Mouse (Mus musculus) hindbrain, embryonic 16.5 days (tissue): ENCODE results near the gene Cnpy1. TPM values are rescaled to one million over a fixed set of nuclear protein-coding genes. Genes with fewer than 3 reads are reported as not detected.

Source experiments
- ATAC-seq: fragments of 200-750 bp; cut with Nextera tagmentation; 2 replicates; pipeline ENCODE4 v1.8.0; 2017; ENCODE audit warnings: moderate TSS enrichment, moderate library complexity
- H3K27ac ChIP-seq: fragments of 300-500 bp; sonication (generic); 2 replicates; pipeline ENCODE4 v1.5.1; 2014; ENCODE audit warnings: low read depth, mild to moderate bottlenecking, control low read depth, low read length, moderate library complexity
- H3K27me3 ChIP-seq: fragments of 300-500 bp; sonication (generic); replicated peaks from 2 replicates; pipeline ENCODE4 v1.6.1; 2014; ENCODE audit warnings: low read length; ENCODE audit not compliant: control insufficient read depth, insufficient read depth
- H3K36me3 ChIP-seq: fragments of 300-500 bp; sonication (generic); 2 replicates; pipeline ENCODE4 v1.6.1; 2014; ENCODE audit warnings: mild to moderate bottlenecking, low read length, moderate library complexity, mixed read lengths; ENCODE audit not compliant: control insufficient read depth, insufficient read depth
- H3K4me1 ChIP-seq: fragments of 300-500 bp; sonication (generic); 2 replicates; pipeline ENCODE4 v1.6.1; 2014; ENCODE audit warnings: low read depth, low read length; ENCODE audit not compliant: control insufficient read depth, insufficient read depth
- H3K4me2 ChIP-seq: fragments of 300-500 bp; sonication (generic); 2 replicates; pipeline ENCODE4 v1.6.1; 2014; ENCODE audit warnings: mild to moderate bottlenecking, low read length, control low read depth, moderate library complexity
- H3K4me3 ChIP-seq: fragments of 300-500 bp; sonication (generic); 2 replicates; pipeline ENCODE4 v1.5.1; 2014; ENCODE audit warnings: mild to moderate bottlenecking, low read length, control low read depth, moderate library complexity
- H3K9ac ChIP-seq: fragments of 300-500 bp; sonication (generic); 2 replicates; pipeline ENCODE4 v1.6.1; 2014; ENCODE audit warnings: low read depth, mild to moderate bottlenecking, control low read depth, low read length, moderate library complexity
- H3K9me3 ChIP-seq: fragments of 300-500 bp; sonication (generic); 2 replicates; pipeline ENCODE4 v1.6.1; 2014; ENCODE audit warnings: mild to moderate bottlenecking, low read length, moderate library complexity; ENCODE audit not compliant: control insufficient read depth
- WGBS: fragments of 180-500 bp; shearing (Covaris S2); extraction: QIAGEN DNeasy Blood & Tissue Kit; methylation state at CpG from one replicate; pipeline ENCODE4 v1.1.7; 2014; 5-methylcytosine and 5-hydroxymethylcytosine counted together
- polyA plus RNA-seq: library from polyadenylated mRNA; unstranded; fragments of >200 nt; fragmentation: Nextera tagmentation; extraction: Ambion mirVana; gene quantifications from 2 replicates; pipeline ENCODE4 v1.2.1, GENCODE M21; 2015

Gene Cnpy1
- polyA plus RNA-seq = 25.0 and 35.3 TPM in 2 replicates

DNA sequence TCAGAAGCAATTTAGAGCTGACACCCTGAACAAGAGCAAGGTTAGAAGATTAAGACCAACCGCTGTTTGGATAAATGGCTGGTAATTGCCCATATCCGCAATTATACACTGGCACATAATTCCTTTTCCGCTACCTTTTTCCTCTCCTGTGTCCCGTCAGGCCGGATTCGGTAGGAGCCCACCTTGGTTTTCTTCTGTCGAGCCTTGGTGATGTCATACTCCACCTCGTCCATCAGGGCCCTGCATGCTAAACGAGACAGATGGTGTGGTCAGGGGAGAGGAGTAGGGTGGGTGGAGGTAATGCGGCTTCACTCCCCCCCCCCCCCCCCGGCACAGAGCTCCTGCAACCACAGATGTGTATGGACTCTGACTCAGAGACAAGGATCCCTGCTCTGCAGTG, at the start of gene Cnpy1:
TSS of gene Cnpy1 (minus strand) at position 233 of the 400 bp plus-strand sequence.
- Histone ChIP-seq H3K9ac (no peak within 1 kb of the TSS), H3K4me3 (no peak within 1 kb of the TSS), H3K9me3 (no peaks in the 10 kb centered on the region), H3K4me1 (no peaks in the 10 kb centered on the region), H3K36me3 (no peaks in the 10 kb centered on the region), H3K27me3 (no peaks in the 10 kb centered on the region), H3K27ac (no peak within 1 kb of the TSS), H3K4me2 (no peak within 1 kb of the TSS)
- peak; percentile 42; the same call in 1 of the 2 replicates for ATAC-seq
- WGBS = 50% methylated on average over 11 of the region's 11 CpGs

DNA sequence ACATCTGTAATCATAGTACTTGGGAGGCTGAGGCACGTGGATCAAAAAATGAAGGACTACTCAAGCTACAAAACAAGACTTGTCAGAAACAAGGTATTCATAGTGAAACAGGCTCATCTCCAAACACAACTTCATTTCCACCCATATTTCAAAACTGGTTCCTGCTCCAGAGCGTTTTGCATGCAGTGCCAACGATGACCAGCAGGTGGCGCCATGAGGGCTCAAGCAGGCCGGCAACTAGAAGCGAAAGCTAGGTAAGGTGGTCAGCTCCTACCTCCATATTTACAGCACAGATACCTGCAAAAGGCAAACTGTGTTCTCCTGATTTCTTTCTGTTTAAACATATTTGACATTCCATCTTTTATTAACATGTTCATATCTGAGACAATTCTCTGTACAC, 48.4 kb upstream of the Cnpy1 start:
- no peaks in the 10 kb centered on the region for H3K27me3 ChIP-seq
- H3K9me3 ChIP-seq = no peaks in the 10 kb centered on the region
- WGBS = 11% methylated on average over 6 of the region's 6 CpGs
- ATAC-seq = no peak
- H3K27ac ChIP-seq = no peak overlapping the region
- H3K4me2 ChIP-seq = no peak overlapping the region
- no peaks in the 10 kb centered on the region for H3K36me3 ChIP-seq
- H3K4me1 ChIP-seq = no peaks in the 10 kb centered on the region
- H3K9ac ChIP-seq = no peak overlapping the region
- no peak overlapping the region for H3K4me3 ChIP-seq

DNA sequence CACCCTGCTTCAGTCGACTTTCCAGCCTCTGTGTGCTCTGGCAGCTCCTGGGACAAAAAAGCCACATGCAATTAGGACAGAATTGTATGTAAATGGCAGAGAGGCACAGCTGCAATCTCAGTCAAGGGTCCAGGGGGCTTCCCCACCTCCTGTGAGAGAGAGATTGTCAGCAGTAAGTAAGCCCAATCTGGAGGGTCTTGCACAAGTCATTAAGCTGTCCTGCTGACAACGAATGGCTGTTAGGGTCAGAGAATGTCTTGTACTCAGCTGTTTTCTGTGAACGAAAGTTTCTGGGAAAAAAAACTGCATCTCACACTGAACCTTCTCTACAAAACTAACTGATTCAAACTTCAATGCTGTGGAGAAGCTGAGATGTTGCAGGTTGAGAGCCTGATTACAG, 46.7 kb upstream of the Cnpy1 start:
- Histone ChIP-seq H3K27me3 (no peaks in the 10 kb centered on the region), H3K9ac (no peak overlapping the region), H3K4me3 (no peak overlapping the region), H3K4me2 (no peak overlapping the region), H3K27ac (no peak overlapping the region), H3K9me3 (no peaks in the 10 kb centered on the region), H3K4me1 (no peaks in the 10 kb centered on the region), H3K36me3 (no peaks in the 10 kb centered on the region)
- 34% methylated on average over 3 of the region's 3 CpGs for WGBS
- ATAC-seq = no peak

- 84% methylated on average over 5 of the region's 5 CpGs for WGBS
- H3K9ac ChIP-seq = no peak overlapping the region
- no peak overlapping the region for H3K27ac ChIP-seq
- no peaks in the 10 kb centered on the region for H3K9me3 ChIP-seq
- ATAC-seq = no peak
- no peak overlapping the region for H3K4me2 ChIP-seq
- H3K36me3 ChIP-seq = no peaks in the 10 kb centered on the region
- H3K4me3 ChIP-seq = no peak overlapping the region
- no peaks in the 10 kb centered on the region for H3K4me1 ChIP-seq
- H3K27me3 ChIP-seq = no peaks in the 10 kb centered on the region
These were observed 45.7 kb upstream of the Cnpy1 start for GRCm38 (mm10) chr5:28291118-28291850.

DNA sequence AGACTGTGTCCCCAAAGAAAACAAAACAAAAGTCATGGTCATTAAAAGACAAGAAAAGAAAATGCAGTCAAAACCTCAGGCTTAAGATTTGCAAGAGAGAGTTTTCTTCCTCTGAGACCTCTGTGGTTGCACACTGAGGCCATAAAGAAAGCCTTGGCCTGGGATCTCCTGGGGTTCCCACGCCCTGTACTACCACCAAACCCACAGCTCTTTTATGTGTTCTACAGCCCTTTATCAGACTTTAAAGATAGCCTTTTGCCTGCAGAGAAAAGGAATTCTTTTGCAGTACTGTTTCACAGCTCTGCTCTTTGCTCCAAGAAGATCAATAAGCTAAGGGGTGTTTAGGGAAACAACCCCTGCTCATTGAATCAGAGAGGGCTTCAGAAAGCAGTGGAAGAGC, 45.0 kb upstream of the Cnpy1 start:
- Histone ChIP-seq H3K4me2 (no peak overlapping the region), H3K9me3 (no peaks in the 10 kb centered on the region), H3K4me1 (no peaks in the 10 kb centered on the region), H3K9ac (no peak overlapping the region), H3K27me3 (no peaks in the 10 kb centered on the region), H3K36me3 (no peaks in the 10 kb centered on the region), H3K27ac (no peak overlapping the region), H3K4me3 (no peak overlapping the region)
- ATAC-seq = no peak
- WGBS = 24% methylated on average over 1 of the region's 1 CpGs

DNA sequence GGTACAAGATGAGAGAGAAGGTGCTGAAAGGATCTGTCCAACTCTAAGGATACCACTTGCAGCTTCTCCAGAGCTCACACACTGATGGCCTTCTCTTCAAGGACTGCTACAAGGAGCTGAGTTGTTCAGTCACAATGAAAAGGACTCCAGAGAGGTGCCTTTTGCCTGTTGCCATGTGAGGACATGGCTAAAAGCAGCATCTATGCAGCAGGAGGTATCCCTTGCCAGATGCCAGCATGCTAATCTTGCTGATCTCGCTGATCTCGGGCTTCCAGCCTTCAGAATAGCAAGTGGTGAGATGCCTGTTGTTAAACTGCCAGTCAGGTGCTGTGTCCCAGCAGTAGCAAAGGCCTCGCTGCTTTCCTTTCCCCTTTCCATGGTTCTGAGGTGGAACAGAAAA, 43.5 kb upstream of the Cnpy1 start:
- Histone ChIP-seq H3K27me3 (no peaks in the 10 kb centered on the region), H3K36me3 (no peaks in the 10 kb centered on the region), H3K4me3 (no peak overlapping the region), H3K9me3 (no peaks in the 10 kb centered on the region), H3K27ac (no peak overlapping the region), H3K4me1 (no peaks in the 10 kb centered on the region), H3K4me2 (no peak overlapping the region), H3K9ac (no peak overlapping the region)
- 51% methylated on average over 3 of the region's 3 CpGs for WGBS
- no peak for ATAC-seq

GRCm38 (mm10) chr5:28277279-28277678, 31.7 kb upstream of the Cnpy1 start:
- Histone ChIP-seq H3K9me3 (no peaks in the 10 kb centered on the region), H3K4me1 (no peaks in the 10 kb centered on the region), H3K4me3 (no peak overlapping the region), H3K36me3 (no peaks in the 10 kb centered on the region), H3K9ac (no peak overlapping the region), H3K27ac (no peak overlapping the region), H3K27me3 (no peaks in the 10 kb centered on the region), H3K4me2 (no peak overlapping the region)
- WGBS = 63% methylated on average over 2 of the region's 2 CpGs
- ATAC-seq = no peak

- no peaks in the 10 kb centered on the region for H3K9me3 ChIP-seq
- 89% methylated on average over 2 of the region's 2 CpGs for WGBS
- no peaks in the 10 kb centered on the region for H3K4me1 ChIP-seq
These were observed 27.2 kb upstream of the Cnpy1 start for GRCm38 (mm10) chr5:28272836-28273235.

GRCm38 (mm10) chr5:28269469-28269991, 23.9 kb upstream of the Cnpy1 start:
- Histone ChIP-seq H3K36me3 (no peaks in the 10 kb centered on the region), H3K9me3 (no peaks in the 10 kb centered on the region), H3K4me1 (no peaks in the 10 kb centered on the region), H3K9ac (no peak overlapping the region), H3K27ac (no peak overlapping the region), H3K4me2 (no peak overlapping the region), H3K4me3 (no peak overlapping the region), H3K27me3 (no peaks in the 10 kb centered on the region)
- 66% methylated on average over 6 of the region's 6 CpGs for WGBS
- no peak for ATAC-seq

More at GRCm38 (mm10) chr5:28272836-28273235, 27.2 kb upstream of the Cnpy1 start:
- H3K4me2 ChIP-seq = no peak overlapping the region
- no peak overlapping the region for H3K9ac ChIP-seq
- no peak overlapping the region for H3K4me3 ChIP-seq
- no peaks in the 10 kb centered on the region for H3K36me3 ChIP-seq
- no peak overlapping the region for H3K27ac ChIP-seq
- ATAC-seq = no peak
- no peaks in the 10 kb centered on the region for H3K27me3 ChIP-seq
